Mouse (Mus musculus) heart, embryonic 12.5 days (tissue): ENCODE data around the gene B4galt2. TPM values are rescaled to one million over a fixed set of nuclear protein-coding genes. Genes with fewer than 3 reads are reported as not detected.

Source experiments
- ATAC-seq: fragments of 200-750 bp; cut with Nextera tagmentation; 2 replicates; pipeline ENCODE4 v1.8.0; 2017; ENCODE audit warnings: moderate TSS enrichment, moderate library complexity; ENCODE audit not compliant: insufficient number of reproducible peaks, low FRiP score
- H3K27ac ChIP-seq: fragments of 300-500 bp; sonication (generic); 2 replicates; pipeline ENCODE4 v1.5.1; 2016; ENCODE audit warnings: mild to moderate bottlenecking, moderate library complexity; ENCODE audit not compliant: poor library complexity, severe bottlenecking
- H3K27me3 ChIP-seq: fragments of 300-500 bp; sonication (generic); replicated peaks from 2 replicates; pipeline ENCODE4 v1.6.1; 2016; ENCODE audit warnings: mild to moderate bottlenecking, moderate library complexity
- H3K36me3 ChIP-seq: fragments of 300-500 bp; sonication (generic); 2 replicates; pipeline ENCODE4 v1.6.1; 2016; ENCODE audit warnings: mild to moderate bottlenecking, moderate library complexity
- H3K4me1 ChIP-seq: fragments of 300-500 bp; sonication (generic); replicated peaks from 2 replicates; pipeline ENCODE4 v1.6.1; 2016; ENCODE audit warnings: mild to moderate bottlenecking
- H3K4me2 ChIP-seq: fragments of 300-500 bp; sonication (generic); 2 replicates; pipeline ENCODE4 v1.6.1; 2016; ENCODE audit warnings: mild to moderate bottlenecking, moderate library complexity
- H3K4me3 ChIP-seq: fragments of 300-500 bp; sonication (generic); 2 replicates; pipeline ENCODE4 v1.5.1; 2016; ENCODE audit warnings: mild to moderate bottlenecking
- H3K9ac ChIP-seq: fragments of 300-500 bp; sonication (generic); 2 replicates; pipeline ENCODE4 v1.6.1; 2016; ENCODE audit warnings: mild to moderate bottlenecking, moderate library complexity
- H3K9me3 ChIP-seq: fragments of 300-500 bp; sonication (generic); replicated peaks from 2 replicates; pipeline ENCODE4 v1.6.1; 2016; ENCODE audit warnings: mild to moderate bottlenecking, moderate library complexity
- WGBS: fragments of 180-500 bp; shearing (Covaris S2); methylation state at CpG from one replicate; pipeline ENCODE4 v1.1.7; 2016; 5-methylcytosine and 5-hydroxymethylcytosine counted together
- polyA plus RNA-seq: library from polyadenylated mRNA; unstranded; fragments of >200 nt; fragmentation: Nextera tagmentation; extraction: Ambion mirVana; gene quantifications from 2 replicates; pipeline ENCODE4 v1.2.1, GENCODE M21; 2016

The B4galt2 gene
- polyA plus RNA-seq, 1 experiment from 2014 or later, result 18.3 TPM

- Histone ChIP-seq H3K9me3 (no peaks in the 10 kb centered on the region), H3K9ac (no peak overlapping the region; the same call in 1 of the 2 replicates), H3K36me3 (peaks cover 34% of the 10 kb centered on the region), H3K27me3 (no peaks in the 10 kb centered on the region), H3K27ac (no peak overlapping the region), H3K4me1 (peaks cover 24% of the 10 kb centered on the region), H3K4me3 (no peak overlapping the region; the same call in 1 of the 2 replicates), H3K4me2 (peak overlapping the region; percentile 82)
- ATAC-seq, result no peak
- 65% methylated on average over 2 of the region's 2 CpGs for WGBS
Observed at GRCm38 (mm10) chr4:117887920-117888319, 4.6 kb upstream of the B4galt2 start.

GRCm38 (mm10) chr4:117887133-117887532 lies 3.8 kb upstream of the B4galt2 start, which contains the start of gene Atp6v0b:
TSS of gene Atp6v0b (minus strand) at chr4:117887333.
- 0% methylated on average over 37 of the region's 37 CpGs for WGBS
- Histone ChIP-seq H3K36me3 (peaks cover 34% of the 10 kb centered on the region), H3K9me3 (no peaks in the 10 kb centered on the region), H3K9ac (peak within 1 kb of the TSS; percentile 91), H3K27me3 (no peaks in the 10 kb centered on the region), H3K27ac (peak within 1 kb of the TSS; percentile 24), H3K4me3 (peak within 1 kb of the TSS; percentile 94), H3K4me2 (peak within 1 kb of the TSS; percentile 82), H3K4me1 (peaks cover 31% of the 10 kb centered on the region)
- ATAC-seq, result peak; percentile 95

GRCm38 (mm10) chr4:117886644-117887043 lies 3.4 kb upstream of the B4galt2 start:
- ATAC-seq, result peak; percentile 30
- WGBS, result 1% methylated on average over 24 of the region's 24 CpGs
- peak overlapping the region; percentile 82 for H3K4me2 ChIP-seq
- no peaks in the 10 kb centered on the region for H3K27me3 ChIP-seq
- H3K27ac ChIP-seq, result peak overlapping the region; percentile 24
- H3K9ac ChIP-seq, result peak overlapping the region; percentile 91
- peaks cover 32% of the 10 kb centered on the region for H3K4me1 ChIP-seq
- peaks cover 34% of the 10 kb centered on the region for H3K36me3 ChIP-seq
- peak overlapping the region; percentile 94 for H3K4me3 ChIP-seq
- no peaks in the 10 kb centered on the region for H3K9me3 ChIP-seq

GRCm38 (mm10) chr4:117885994-117886393 lies 2.7 kb upstream of the B4galt2 start:
- WGBS, result 83% methylated on average over 9 of the region's 9 CpGs

DNA sequence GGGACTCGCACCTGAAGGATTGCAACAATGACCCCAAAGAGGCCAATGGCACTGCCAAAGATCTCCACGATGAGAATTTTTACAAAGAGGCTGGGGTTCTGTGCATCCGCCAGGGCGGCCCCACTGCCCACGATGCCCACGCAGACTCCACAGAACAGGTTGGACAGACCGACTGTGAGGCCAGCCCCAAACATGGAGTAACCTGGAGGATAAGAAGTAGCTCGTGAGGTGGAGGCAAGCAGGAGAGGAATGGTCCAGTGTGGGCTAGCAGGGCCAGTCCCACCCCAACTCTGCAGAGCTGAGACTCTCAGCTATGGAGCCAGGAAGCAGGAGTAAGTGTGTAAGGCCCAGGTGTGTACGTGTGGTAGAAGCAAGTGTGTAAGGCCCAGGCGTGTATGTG lies 1.8 kb upstream of the B4galt2 start:
- Histone ChIP-seq H3K9ac (no peak overlapping the region), H3K27ac (no peak overlapping the region), H3K4me1 (peaks cover 25% of the 10 kb centered on the region), H3K36me3 (peaks cover 44% of the 10 kb centered on the region), H3K9me3 (no peaks in the 10 kb centered on the region), H3K4me2 (no peak overlapping the region), H3K4me3 (no peak overlapping the region), H3K27me3 (no peaks in the 10 kb centered on the region)
- ATAC-seq, result no peak
- 90% methylated on average over 10 of the region's 10 CpGs for WGBS

More at GRCm38 (mm10) chr4:117885994-117886393, 2.7 kb upstream of the B4galt2 start:
- Histone ChIP-seq H3K4me2 (peak overlapping the region; percentile 82), H3K36me3 (peaks cover 35% of the 10 kb centered on the region), H3K27me3 (no peaks in the 10 kb centered on the region), H3K9ac (peak overlapping the region; percentile 91), H3K27ac (no peak overlapping the region), H3K4me1 (peaks cover 28% of the 10 kb centered on the region), H3K9me3 (no peaks in the 10 kb centered on the region), H3K4me3 (peak overlapping the region; percentile 94)
- no peak for ATAC-seq

DNA sequence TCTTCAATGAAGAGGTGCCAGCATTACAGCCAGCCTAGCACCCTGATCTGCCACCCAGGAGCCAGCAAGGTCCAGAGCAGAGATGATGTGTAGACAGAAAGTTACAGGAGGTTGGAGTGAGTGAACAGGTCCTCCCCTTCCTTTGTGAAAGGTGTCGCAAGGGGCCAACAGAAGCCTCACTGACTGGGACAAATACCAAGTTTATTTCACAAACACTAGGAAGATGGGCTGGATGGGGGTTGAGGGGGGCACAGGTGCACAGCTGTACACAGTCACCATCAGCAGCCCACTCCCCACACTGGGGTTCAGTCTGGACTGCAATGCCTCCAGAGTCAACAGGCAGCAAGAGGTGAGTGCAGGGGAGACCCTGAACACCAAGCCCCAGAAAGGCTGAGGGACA lies 859 bp upstream of the B4galt2 start:
- Histone ChIP-seq H3K4me3 (peak overlapping the region; percentile 96; the same call in 1 of the 2 replicates), H3K4me2 (peak overlapping the region; percentile 94)
- ATAC-seq, result no peak

GRCm38 (mm10) chr4:117878703-117879102 lies 4.6 kb downstream of the B4galt2 start:
- no peak for ATAC-seq
- no peaks in the 10 kb centered on the region for H3K27me3 ChIP-seq
- H3K9ac ChIP-seq, result no peak overlapping the region; the same call in 1 of the 2 replicates
- H3K9me3 ChIP-seq, result no peaks in the 10 kb centered on the region
- no peak overlapping the region for H3K27ac ChIP-seq
- no peak overlapping the region for H3K4me2 ChIP-seq
- peaks cover 50% of the 10 kb centered on the region for H3K36me3 ChIP-seq
- WGBS, result 63% methylated on average over 5 of the region's 5 CpGs
- peaks cover 10% of the 10 kb centered on the region for H3K4me1 ChIP-seq
- H3K4me3 ChIP-seq, result no peak overlapping the region

More for the DNA sequence above, 859 bp upstream of the B4galt2 start:
- H3K27ac ChIP-seq, result no peak overlapping the region
- WGBS, result 94% methylated on average over 1 of the region's 1 CpGs
- no peaks in the 10 kb centered on the region for H3K27me3 ChIP-seq
- H3K9me3 ChIP-seq, result no peaks in the 10 kb centered on the region
- peak overlapping the region; percentile 93 for H3K9ac ChIP-seq
- H3K36me3 ChIP-seq, result peaks cover 42% of the 10 kb centered on the region
- peaks cover 25% of the 10 kb centered on the region for H3K4me1 ChIP-seq

- Histone ChIP-seq H3K27ac (no peak overlapping the region), H3K4me2 (no peak overlapping the region), H3K4me1 (peaks cover 8% of the 10 kb centered on the region), H3K36me3 (peaks cover 54% of the 10 kb centered on the region), H3K27me3 (no peaks in the 10 kb centered on the region), H3K9ac (no peak overlapping the region), H3K4me3 (no peak overlapping the region), H3K9me3 (no peaks in the 10 kb centered on the region)
- no peak for ATAC-seq
- WGBS, result 47% methylated on average over 10 of the region's 10 CpGs
Observed at GRCm38 (mm10) chr4:117878301-117878700, 5.0 kb downstream of the B4galt2 start.

- H3K27me3 ChIP-seq, result peaks cover 18% of the 10 kb centered on the region
- peaks cover 22% of the 10 kb centered on the region for H3K4me1 ChIP-seq
- 94% methylated on average over 9 of the region's 9 CpGs for WGBS
- H3K9me3 ChIP-seq, result no peaks in the 10 kb centered on the region
- no peak for ATAC-seq
- H3K4me3 ChIP-seq, result no peak overlapping the region
- H3K9ac ChIP-seq, result no peak overlapping the region
- H3K36me3 ChIP-seq, result peaks cover 39% of the 10 kb centered on the region
- no peak overlapping the region for H3K4me2 ChIP-seq
- no peak overlapping the region for H3K27ac ChIP-seq
Observed at GRCm38 (mm10) chr4:117873615-117874014, 9.7 kb downstream of the B4galt2 start.

DNA sequence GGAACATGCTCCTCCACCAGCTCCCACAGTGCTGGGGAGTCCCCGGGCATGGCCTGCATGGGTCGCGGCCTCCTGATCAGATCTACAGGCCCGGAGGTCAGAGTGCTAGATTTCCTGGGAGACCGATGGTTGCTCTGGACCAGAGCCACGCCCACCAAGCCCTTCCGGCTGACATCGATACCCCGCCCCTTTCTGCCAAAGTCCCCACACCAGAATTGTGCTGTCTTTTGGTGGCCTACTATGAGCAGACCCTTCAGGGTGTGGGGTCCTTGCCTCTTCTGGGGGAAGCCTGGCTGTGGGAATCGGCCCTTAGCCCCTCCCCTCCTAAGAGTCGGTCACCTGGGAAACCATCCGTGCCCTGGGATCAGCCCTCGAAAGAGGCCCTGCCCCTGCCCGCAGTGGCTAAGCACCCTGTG lies 10.8 kb downstream of the B4galt2 start, which contains the start of gene Ccdc24:
Gene Ccdc24, minus strand, starts transcription at position 87 of the 416 bp plus-strand sequence.
- ATAC-seq, result peak; percentile 34; the same call in 1 of the 2 replicates
- Histone ChIP-seq H3K27ac (no peak within 1 kb of the TSS), H3K9ac (0 out of 2 replicates have a peak within 1 kb of the TSS, but pooled peaks have one; percentile 30), H3K9me3 (no peaks in the 10 kb centered on the region), H3K36me3 (peaks cover 36% of the 10 kb centered on the region), H3K4me3 (peak within 1 kb of the TSS; percentile 34), H3K4me2 (peak within 1 kb of the TSS; percentile 76), H3K27me3 (peaks cover 26% of the 10 kb centered on the region), H3K4me1 (peaks cover 22% of the 10 kb centered on the region)
- WGBS, result 6% methylated on average over 14 of the region's 14 CpGs

GRCm38 (mm10) chr4:117871787-117872186 lies 11.5 kb downstream of the B4galt2 start:
- ATAC-seq, result no peak
- Histone ChIP-seq H3K27ac (no peak overlapping the region), H3K9me3 (no peaks in the 10 kb centered on the region), H3K4me3 (no peak overlapping the region), H3K4me1 (peaks cover 22% of the 10 kb centered on the region), H3K9ac (0 out of 2 replicates have a peak overlapping the region, but pooled peaks have one; percentile 8), H3K27me3 (peaks cover 32% of the 10 kb centered on the region), H3K36me3 (peaks cover 29% of the 10 kb centered on the region), H3K4me2 (peak overlapping the region; percentile 76)
- WGBS, result 44% methylated on average over 7 of the region's 7 CpGs

DNA sequence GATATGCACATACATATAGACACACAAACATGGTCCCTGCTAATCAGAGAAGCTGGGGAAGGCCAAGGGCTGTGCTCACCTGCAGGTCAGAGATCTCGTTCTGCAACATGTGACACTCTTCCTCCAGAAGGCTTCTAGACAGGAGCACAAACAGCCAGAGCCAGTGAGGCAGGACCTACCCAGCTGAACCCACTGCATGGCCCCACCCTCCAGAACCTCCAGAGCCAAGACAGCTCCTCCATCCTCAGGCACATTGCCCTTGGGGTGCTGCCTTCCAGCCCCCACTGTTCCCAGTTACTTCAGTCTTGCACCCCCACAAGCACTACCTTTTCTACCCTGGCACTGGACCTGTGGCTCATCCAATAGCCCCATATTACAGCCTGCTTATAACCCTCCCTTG lies 12.8 kb downstream of the B4galt2 start:
- Histone ChIP-seq H3K4me1 (peaks cover 29% of the 10 kb centered on the region), H3K4me2 (no peak overlapping the region), H3K27ac (no peak overlapping the region), H3K4me3 (no peak overlapping the region), H3K9me3 (no peaks in the 10 kb centered on the region), H3K27me3 (peaks cover 32% of the 10 kb centered on the region), H3K36me3 (peaks cover 17% of the 10 kb centered on the region), H3K9ac (no peak overlapping the region)
- 50% methylated on average over 1 of the region's 1 CpGs for WGBS
- ATAC-seq, result no peak
